Mouse (Mus musculus): Measurements from ENCODE around the gene Tnnt1. TPM values are rescaled to one million over a fixed set of nuclear protein-coding genes. Genes with fewer than 3 reads are reported as not detected.

Gene Tnnt1
- polyA plus RNA-seq (2015; fragmentation: Illumina TruSeq; extraction: RNeasy Lipid Tissue Mini Kit (QIAGEN cat#74804); ENCODE audit: insufficient read depth, low replicate concordance): 4.6 TPM

DNA sequence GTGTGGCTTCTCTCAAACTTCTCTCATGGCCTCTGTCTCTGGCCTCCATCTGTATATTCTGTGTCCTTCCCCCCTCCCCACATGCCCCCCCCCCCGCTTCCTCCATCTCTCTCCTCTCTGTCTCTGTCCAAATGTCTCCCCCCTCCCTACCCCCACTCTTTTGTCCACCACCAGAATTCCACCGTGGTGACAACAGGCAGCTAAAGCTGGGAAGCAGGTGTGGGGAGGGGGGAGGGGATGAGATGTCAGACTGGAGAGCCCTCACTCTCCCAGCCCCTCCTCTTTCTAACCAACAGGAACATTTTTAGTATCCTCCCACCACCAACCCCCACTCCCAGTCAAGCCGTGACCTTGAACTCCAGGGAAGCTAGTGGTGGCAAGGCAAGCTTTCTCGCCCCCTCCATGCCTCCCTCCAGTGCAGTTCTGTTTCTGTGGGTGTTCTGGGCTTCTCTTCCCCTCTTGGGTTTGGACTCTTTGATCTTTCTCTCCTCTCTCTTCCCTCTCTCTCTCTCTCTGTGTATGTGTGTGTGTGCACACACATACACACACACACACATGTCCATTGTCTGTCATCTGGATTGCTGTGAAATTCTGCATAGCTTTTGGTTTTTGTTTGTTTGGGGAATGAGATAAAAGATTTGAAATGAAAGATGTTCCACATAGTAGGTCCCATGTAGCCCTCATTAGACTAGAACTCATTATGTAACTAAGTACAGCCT lies at the start of gene Tnnt1:
Gene Tnnt1 (minus strand): TSS at position 51 of the 719 bp plus-strand sequence.

DNA sequence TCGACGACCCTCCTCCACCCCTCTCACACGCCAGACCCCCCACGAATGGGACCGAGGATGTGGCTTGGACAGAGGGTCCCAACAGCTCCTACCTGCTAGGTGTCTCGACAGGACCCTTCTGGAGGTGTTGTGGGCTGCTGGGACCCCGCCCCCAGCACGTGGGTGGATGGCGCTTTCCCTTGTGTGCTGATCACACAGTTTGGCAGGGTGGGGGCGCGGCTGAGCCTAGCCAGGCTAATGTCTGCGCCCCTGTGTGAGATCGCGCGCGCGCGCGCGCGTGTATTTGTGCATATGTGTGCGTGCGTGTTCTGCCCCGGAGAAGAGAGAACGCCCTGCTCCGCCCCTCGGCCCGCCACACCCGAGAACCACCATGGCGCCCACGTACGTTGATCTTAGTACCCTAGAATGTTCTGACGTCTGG lies 31.0 kb upstream of the Tnnt1 start, which contains the start of gene Syt5:
Gene Syt5 (minus strand): TSS at position 321 of the 421 bp plus-strand sequence.

DNA sequence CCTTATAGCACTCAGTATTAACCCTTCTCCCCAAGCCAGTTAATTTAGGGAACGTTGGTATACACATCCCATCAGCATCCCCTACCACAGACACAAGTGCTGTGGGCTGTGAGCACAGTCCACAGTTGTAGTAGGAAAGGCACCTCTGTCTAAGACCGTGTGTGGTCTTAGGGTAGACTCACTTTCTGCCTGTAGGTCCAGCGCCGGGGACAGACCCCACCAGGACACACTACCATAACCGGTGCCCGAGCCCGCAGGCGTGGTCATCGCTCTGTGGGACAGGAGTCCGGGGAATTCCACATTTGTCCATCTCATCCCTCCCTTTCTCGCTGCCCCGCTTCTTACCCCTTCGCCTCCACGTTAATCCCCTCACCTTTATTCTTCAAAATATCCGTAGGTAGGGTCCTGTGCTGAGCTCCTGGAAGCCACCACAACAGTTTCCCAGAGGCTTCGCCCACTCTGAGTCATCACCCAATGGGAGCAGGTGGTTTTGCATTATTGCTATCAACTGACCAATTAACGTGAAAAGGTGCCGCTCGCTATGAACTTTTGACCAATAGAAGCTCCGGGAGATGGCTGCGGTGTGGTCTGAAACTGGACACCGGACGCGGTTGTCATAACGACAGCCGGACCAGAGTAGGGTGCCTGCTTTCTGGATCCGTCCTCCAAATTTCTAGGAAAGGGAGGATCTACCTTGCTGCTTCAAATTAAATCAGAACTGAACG lies 16.0 kb upstream of the Tnnt1 start, which contains the start of gene Dnaaf3:
Gene Dnaaf3 (minus strand): TSS at position 449 of the 725 bp plus-strand sequence.

DNA sequence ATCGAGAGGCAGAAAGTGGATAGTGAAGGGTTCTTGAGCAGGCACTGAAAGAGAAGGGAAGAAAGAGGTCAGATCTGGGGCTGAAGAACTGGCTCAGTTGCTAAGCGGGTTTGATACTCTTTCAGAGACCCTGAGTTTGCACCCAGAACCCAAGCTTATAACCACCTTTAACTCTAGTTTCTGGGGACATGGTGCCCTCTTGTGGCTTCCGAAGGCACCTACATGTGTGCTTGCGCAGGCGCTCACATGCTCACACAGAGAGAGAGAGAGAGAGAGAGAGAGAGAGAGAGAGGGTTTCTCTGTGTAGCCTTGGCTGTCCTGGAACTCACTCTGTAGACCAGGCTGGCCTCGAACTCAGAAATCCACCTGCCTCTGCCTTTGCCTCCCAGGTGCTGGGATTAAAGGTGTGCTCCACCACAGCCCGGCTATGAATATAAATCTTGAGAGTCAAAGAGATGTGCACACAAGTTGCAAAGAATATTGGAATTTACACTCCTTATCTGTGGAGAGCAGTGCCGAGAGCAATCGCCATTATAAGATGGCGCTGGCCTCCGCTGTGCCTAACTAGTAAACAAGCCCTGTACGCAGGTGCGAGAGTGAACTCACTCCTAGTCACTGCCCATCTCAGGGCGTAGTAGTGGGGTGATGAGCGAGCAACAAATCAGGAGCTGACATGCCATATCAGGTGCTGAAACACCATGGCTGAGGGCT lies 8.2 kb upstream of the Tnnt1 start, which contains the start of gene Tnni3:
Gene Tnni3 (minus strand): TSS at position 18 of the 711 bp plus-strand sequence.

DNA sequence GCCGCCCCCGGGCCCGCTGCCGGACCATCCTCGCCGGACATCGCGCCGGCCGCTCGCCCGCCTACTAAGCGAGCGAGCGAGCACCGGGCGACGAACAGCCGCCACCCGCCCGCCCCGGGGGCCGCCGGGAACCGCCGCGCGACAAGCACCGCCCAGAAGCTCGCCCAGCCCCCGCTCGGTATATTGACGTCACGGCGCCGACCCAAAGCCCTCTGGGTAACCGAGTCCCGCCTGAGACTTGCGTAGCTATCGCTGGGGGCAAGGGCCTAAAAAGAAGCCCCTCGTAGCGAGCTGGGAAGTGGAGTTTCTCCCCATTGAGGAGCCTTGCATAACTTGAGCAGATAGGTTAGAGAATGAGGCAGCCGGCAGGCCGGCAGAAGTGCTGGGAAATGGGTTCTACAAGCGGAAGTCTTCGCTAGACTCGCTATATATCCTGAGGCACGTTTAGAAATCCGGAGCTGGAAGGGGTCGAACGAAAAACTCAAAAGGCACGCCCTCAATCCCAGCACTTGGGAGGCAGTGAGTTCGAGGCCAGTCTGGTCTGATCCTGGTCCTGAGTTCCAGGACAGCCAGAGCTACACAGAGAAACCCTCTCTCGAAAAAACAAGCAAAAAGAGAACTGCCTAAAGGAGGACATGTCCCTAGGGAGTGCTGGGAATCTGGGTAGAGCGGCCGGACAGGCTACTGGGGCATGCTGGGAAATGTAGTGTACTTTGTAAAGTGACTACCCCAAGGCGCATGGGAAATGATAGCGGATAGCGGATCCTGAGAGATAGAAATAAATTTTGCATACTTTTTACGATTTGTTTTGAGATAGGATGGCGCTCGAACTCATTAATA lies 14.4 kb downstream of the Tnnt1 start, which contains the start of gene Ppp1r12c:
Gene Ppp1r12c (minus strand): TSS at position 123 of the 840 bp plus-strand sequence.

DNA sequence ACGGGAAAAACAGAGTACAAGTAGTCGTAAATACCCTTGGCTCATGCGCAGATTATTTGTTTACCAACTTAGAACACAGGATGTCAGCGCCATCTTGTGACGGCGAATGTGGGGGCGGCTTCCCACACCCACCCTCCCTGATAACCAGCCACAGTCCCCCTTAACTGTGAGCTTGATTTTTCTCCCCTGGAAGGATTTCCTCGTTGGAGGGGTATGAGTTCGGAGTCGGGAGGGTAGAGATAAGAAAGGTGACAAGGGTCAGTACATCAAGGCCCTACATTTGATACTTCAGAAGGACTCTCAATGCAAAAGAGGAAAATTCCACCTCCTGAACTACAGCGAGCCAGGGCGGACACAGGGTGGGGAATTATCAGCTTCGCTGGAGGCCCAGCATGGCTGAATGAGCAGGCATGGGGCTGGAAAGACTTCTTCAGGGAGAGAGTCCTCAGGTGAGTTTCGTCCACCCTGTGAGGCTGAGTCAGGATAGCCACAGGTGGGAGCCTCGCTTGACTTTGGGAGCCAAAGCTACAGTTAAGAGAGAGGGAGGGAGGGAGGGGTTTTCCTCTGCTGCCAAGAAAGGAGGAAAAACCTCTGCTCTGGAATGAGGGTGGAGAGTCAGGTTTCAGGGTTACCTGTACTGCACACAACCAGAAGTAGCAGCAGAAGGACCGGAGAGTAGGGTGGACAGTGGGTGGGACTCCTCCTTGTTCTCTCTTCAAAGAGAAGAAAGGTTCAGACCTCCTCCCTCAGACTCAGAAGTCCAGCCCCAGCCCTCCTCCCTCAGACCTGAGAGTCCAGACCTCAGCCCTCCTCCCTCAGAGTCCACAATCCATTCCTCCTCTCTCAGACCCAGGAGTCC lies 55.4 kb downstream of the Tnnt1 start, which contains the start of gene Eps8l1:
Gene Eps8l1 (plus strand): TSS at position 99 of the 859 bp plus-strand sequence.

Other genes starting within 250 kb of the Tnnt1 start
- 29.3 TPM for gene Ncr1, start 178.7 kb downstream of the Tnnt1 start, polyA plus RNA-seq (2015; fragmentation: Illumina TruSeq; extraction: RNeasy Lipid Tissue Mini Kit (QIAGEN cat#74804); ENCODE audit: insufficient read depth, low replicate concordance)
- gene Gp6, start 118.6 kb downstream of the Tnnt1 start, polyA plus RNA-seq (2015; fragmentation: Illumina TruSeq; extraction: RNeasy Lipid Tissue Mini Kit (QIAGEN cat#74804); ENCODE audit: insufficient read depth, low replicate concordance): 2.9 TPM
- gene Rdh13, start 70.7 kb downstream of the Tnnt1 start, polyA plus RNA-seq (2015; fragmentation: Illumina TruSeq; extraction: RNeasy Lipid Tissue Mini Kit (QIAGEN cat#74804); ENCODE audit: insufficient read depth, low replicate concordance): 8.5 TPM
- gene Eps8l1, start 55.7 kb downstream of the Tnnt1 start, polyA plus RNA-seq (2015; fragmentation: Illumina TruSeq; extraction: RNeasy Lipid Tissue Mini Kit (QIAGEN cat#74804); ENCODE audit: insufficient read depth, low replicate concordance): 35.4 TPM
- 152 TPM for gene Ppp1r12c, start 14.7 kb downstream of the Tnnt1 start, polyA plus RNA-seq (2015; fragmentation: Illumina TruSeq; extraction: RNeasy Lipid Tissue Mini Kit (QIAGEN cat#74804); ENCODE audit: insufficient read depth, low replicate concordance)
- 7.0 TPM for gene Tnni3, start 7.8 kb upstream of the Tnnt1 start, polyA plus RNA-seq (2015; fragmentation: Illumina TruSeq; extraction: RNeasy Lipid Tissue Mini Kit (QIAGEN cat#74804); ENCODE audit: insufficient read depth, low replicate concordance)
- 2.6 TPM for gene Dnaaf3, start 16.1 kb upstream of the Tnnt1 start, polyA plus RNA-seq (2015; fragmentation: Illumina TruSeq; extraction: RNeasy Lipid Tissue Mini Kit (QIAGEN cat#74804); ENCODE audit: insufficient read depth, low replicate concordance)
- gene Syt5, start 31.2 kb upstream of the Tnnt1 start, polyA plus RNA-seq (2015; fragmentation: Illumina TruSeq; extraction: RNeasy Lipid Tissue Mini Kit (QIAGEN cat#74804); ENCODE audit: insufficient read depth, low replicate concordance): 0.18 TPM
- gene Ptprh, start 87.7 kb upstream of the Tnnt1 start, polyA plus RNA-seq (2015; fragmentation: Illumina TruSeq; extraction: RNeasy Lipid Tissue Mini Kit (QIAGEN cat#74804); ENCODE audit: insufficient read depth, low replicate concordance): 0.14 TPM
- gene Tmem86b, start 115.0 kb upstream of the Tnnt1 start, polyA plus RNA-seq (2015; fragmentation: Illumina TruSeq; extraction: RNeasy Lipid Tissue Mini Kit (QIAGEN cat#74804); ENCODE audit: insufficient read depth, low replicate concordance): 12.5 TPM
- 69.8 TPM for gene Ppp6r1, start 142.6 kb upstream of the Tnnt1 start, polyA plus RNA-seq (2015; fragmentation: Illumina TruSeq; extraction: RNeasy Lipid Tissue Mini Kit (QIAGEN cat#74804); ENCODE audit: insufficient read depth, low replicate concordance)
- 4.8 TPM for gene Hspbp1, start 168.7 kb upstream of the Tnnt1 start, polyA plus RNA-seq (2015; fragmentation: Illumina TruSeq; extraction: RNeasy Lipid Tissue Mini Kit (QIAGEN cat#74804); ENCODE audit: insufficient read depth, low replicate concordance)
- gene Brsk1, start 174.2 kb upstream of the Tnnt1 start, polyA plus RNA-seq (2015; fragmentation: Illumina TruSeq; extraction: RNeasy Lipid Tissue Mini Kit (QIAGEN cat#74804); ENCODE audit: insufficient read depth, low replicate concordance): 0.57 TPM
- gene Tmem150b, start 208.9 kb upstream of the Tnnt1 start, polyA plus RNA-seq (2015; fragmentation: Illumina TruSeq; extraction: RNeasy Lipid Tissue Mini Kit (QIAGEN cat#74804); ENCODE audit: insufficient read depth, low replicate concordance): 8.1 TPM
- gene Kmt5c, start 223.7 kb upstream of the Tnnt1 start, polyA plus RNA-seq (2015; fragmentation: Illumina TruSeq; extraction: RNeasy Lipid Tissue Mini Kit (QIAGEN cat#74804); ENCODE audit: insufficient read depth, low replicate concordance): 30.4 TPM
- 5.1 TPM for gene Cox6b2, start 236.7 kb upstream of the Tnnt1 start, polyA plus RNA-seq (2015; fragmentation: Illumina TruSeq; extraction: RNeasy Lipid Tissue Mini Kit (QIAGEN cat#74804); ENCODE audit: insufficient read depth, low replicate concordance)